Mouse (Mus musculus) hindbrain, embryonic 12.5 days (tissue): ENCODE data around the gene Smpdl3b. TPM values are rescaled to one million over a fixed set of nuclear protein-coding genes. Genes with fewer than 3 reads are reported as not detected.
"Not testable (repeated sequence)": the region's sequence is repeated elsewhere in the genome, so short reads cannot be mapped to it uniquely, and the experiment has no call there.

Experiments used
- ATAC-seq: fragments of 200-750 bp; cut with Nextera tagmentation; 2 replicates; pipeline ENCODE4 v1.8.0; 2017; ENCODE audit warnings: moderate TSS enrichment; ENCODE audit not compliant: low FRiP score
- H3K27ac ChIP-seq: fragments of 300-500 bp; sonication (generic); 2 replicates; pipeline ENCODE4 v1.5.1; 2016; ENCODE audit warnings: mild to moderate bottlenecking
- H3K27me3 ChIP-seq: fragments of 300-500 bp; sonication (generic); 2 replicates; pipeline ENCODE4 v1.6.1; 2016; ENCODE audit warnings: mild to moderate bottlenecking
- H3K36me3 ChIP-seq: fragments of 300-500 bp; sonication (generic); 2 replicates; pipeline ENCODE4 v1.6.1; 2016; ENCODE audit warnings: mild to moderate bottlenecking
- H3K4me1 ChIP-seq: fragments of 300-500 bp; sonication (generic); 2 replicates; pipeline ENCODE4 v1.6.1; 2016
- H3K4me2 ChIP-seq: fragments of 300-500 bp; sonication (generic); replicated peaks from 2 replicates; pipeline ENCODE4 v1.6.1; 2016; ENCODE audit warnings: mild to moderate bottlenecking
- H3K4me3 ChIP-seq: fragments of 300-500 bp; sonication (generic); 2 replicates; pipeline ENCODE4 v1.5.1; 2016; ENCODE audit warnings: mild to moderate bottlenecking
- H3K9ac ChIP-seq: fragments of 300-500 bp; sonication (generic); 2 replicates; pipeline ENCODE4 v1.6.1; 2016; ENCODE audit warnings: mild to moderate bottlenecking, moderate library complexity
- H3K9me3 ChIP-seq: fragments of 300-500 bp; sonication (generic); replicated peaks from 2 replicates; pipeline ENCODE4 v1.6.1; 2016; ENCODE audit warnings: mild to moderate bottlenecking
- WGBS: fragments of 180-500 bp; shearing (Covaris S2); methylation state at CpG from one replicate; pipeline ENCODE4 v1.1.7; 2016; 5-methylcytosine and 5-hydroxymethylcytosine counted together
- polyA plus RNA-seq: library from polyadenylated mRNA; unstranded; fragments of >200 nt; fragmentation: Nextera tagmentation; extraction: Ambion mirVana; gene quantifications from 2 replicates; pipeline ENCODE4 v1.2.1, GENCODE M21; 2016

Gene Smpdl3b
- 1.3 and 1.7 TPM in 2 replicates for polyA plus RNA-seq

DNA sequence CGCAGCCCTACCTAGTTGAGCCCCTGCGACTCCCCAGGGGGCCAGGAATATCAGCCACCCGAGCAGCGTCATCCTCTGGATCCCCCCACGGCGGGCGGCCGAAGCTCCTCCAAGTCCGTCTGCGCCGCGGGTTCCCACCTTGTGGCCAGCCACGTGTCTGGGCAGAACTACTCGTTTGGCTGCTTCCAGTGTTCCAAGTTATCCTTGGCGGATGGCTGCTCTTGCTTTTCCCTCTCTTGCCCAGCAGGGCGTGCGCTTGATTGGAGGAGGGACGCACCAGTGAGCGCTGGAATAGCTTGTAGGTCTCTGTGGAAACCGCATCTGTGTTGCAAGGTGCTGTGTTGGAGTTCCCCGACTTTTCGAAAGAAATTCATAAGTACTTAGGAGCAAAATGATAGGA lies at the start of gene Smpdl3b:
Gene Smpdl3b, minus strand, starts transcription at position 279 of the 400 bp plus-strand sequence.
- H3K4me3 ChIP-seq: peak within 1 kb of the TSS; percentile 36
- H3K27ac ChIP-seq: no peak within 1 kb of the TSS
- peak within 1 kb of the TSS; percentile 40; the same call in 1 of the 2 replicates for H3K9ac ChIP-seq
- WGBS: 1% methylated on average over 20 of the region's 22 CpGs
- H3K9me3 ChIP-seq: no peaks in the 10 kb centered on the region
- peak; percentile 52; the same call in 1 of the 2 replicates for ATAC-seq
- peaks cover 5% of the 10 kb centered on the region; the same call in 1 of the 2 replicates for H3K4me1 ChIP-seq
- H3K4me2 ChIP-seq: peak within 1 kb of the TSS; percentile 67
- no peaks in the 10 kb centered on the region for H3K36me3 ChIP-seq
- peaks cover 21% of the 10 kb centered on the region for H3K27me3 ChIP-seq

DNA sequence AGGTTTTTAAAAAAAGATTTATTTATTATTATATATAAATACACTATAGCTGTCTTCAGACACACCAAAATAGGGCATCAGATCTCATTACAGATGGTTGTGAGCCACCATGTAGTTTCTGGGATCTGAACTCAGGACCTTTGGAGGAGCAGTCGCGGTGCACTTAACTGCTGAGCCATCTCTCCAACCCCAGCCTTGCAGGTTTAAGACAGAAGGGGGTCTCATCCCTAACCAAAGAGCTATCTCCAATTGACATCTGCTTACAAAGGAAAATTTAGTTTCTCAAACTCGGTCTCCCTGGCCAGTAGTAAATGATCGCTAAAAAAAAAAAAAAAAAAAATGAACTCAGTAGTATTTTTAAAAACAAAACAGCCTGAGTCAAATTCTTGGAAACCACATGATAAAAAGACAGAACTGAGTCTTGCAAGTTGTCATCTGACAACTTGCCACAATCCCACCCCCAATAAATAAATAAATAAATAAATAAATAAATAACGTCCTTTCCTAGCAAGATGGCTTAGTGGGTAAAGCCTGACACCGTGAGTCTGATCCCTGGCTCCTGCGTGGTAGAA lies 49.7 kb upstream of the Smpdl3b start:
- no peak overlapping the region for H3K9ac ChIP-seq
- 91% methylated on average over 7 of the region's 7 CpGs for WGBS
- H3K36me3 ChIP-seq: no peaks in the 10 kb centered on the region
- ATAC-seq: no peak
- no peaks in the 10 kb centered on the region for H3K27me3 ChIP-seq
- H3K4me2 ChIP-seq: no peak overlapping the region
- no peak overlapping the region for H3K27ac ChIP-seq
- H3K4me1 ChIP-seq: no peaks in the 10 kb centered on the region
- no peak overlapping the region for H3K4me3 ChIP-seq
- 0 out of 2 replicates have a peak, but pooled peaks cover 3% of the 10 kb centered on the region for H3K9me3 ChIP-seq

DNA sequence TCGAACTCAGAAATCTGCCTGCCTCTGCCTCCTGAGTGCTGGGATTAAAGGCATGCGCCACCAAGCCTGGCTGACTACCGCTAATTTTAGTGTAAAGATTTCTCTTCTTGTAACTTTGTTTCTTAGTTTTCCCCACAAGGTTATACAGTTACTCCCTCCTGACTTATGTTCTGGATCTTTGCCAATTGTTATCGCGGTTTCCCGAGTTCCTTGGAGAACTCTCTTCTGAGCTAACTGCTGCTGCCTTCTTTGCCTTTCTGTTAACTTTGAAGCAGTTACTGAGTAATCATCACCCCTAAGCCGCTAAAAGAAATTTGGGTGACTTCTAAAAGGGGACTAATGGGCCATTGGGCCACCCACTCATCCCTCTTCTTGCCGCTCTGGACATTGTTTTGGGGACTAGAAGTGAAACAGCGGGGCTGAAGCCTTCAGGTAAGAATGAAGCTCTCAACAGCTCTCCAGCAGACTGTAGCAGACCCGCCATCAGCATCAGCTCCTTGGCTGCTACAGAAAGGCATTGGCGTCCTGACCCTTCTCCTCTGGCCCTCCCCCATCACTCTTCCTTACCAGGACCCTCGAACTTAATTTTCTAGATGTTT lies 48.6 kb upstream of the Smpdl3b start:
- Histone ChIP-seq H3K9me3 (no peaks in the 10 kb centered on the region), H3K9ac (no peak overlapping the region), H3K4me3 (no peak overlapping the region), H3K27ac (no peak overlapping the region), H3K4me2 (no peak overlapping the region), H3K36me3 (no peaks in the 10 kb centered on the region), H3K4me1 (no peaks in the 10 kb centered on the region), H3K27me3 (no peaks in the 10 kb centered on the region)
- 89% methylated on average over 12 of the region's 12 CpGs for WGBS
- no peak for ATAC-seq

DNA sequence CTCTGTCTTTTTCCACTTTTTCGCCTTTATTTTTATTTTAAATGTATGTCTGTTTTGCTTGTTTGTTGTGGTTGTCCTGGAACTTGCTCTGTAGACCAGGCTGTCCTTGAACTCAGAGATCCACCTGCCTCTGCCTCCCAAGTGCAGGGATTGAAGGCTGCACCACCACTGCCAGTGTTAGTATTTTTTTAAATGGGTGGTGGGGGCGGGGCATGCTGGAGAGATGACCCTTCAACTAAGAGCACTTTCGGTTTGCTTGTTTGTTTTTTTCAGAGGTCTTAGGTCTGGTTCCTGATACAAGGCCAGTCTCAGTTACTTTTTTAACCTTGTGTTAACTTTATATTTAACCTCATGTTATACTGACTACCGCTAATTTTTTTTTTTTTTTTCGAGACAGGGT lies 48.1 kb upstream of the Smpdl3b start:
- no peaks in the 10 kb centered on the region for H3K27me3 ChIP-seq
- no peak overlapping the region for H3K9ac ChIP-seq
- no peak overlapping the region for H3K27ac ChIP-seq
- WGBS: 88% methylated on average over 5 of the region's 5 CpGs
- ATAC-seq: no peak
- H3K36me3 ChIP-seq: no peaks in the 10 kb centered on the region
- no peaks in the 10 kb centered on the region for H3K9me3 ChIP-seq
- H3K4me3 ChIP-seq: no peak overlapping the region
- no peaks in the 10 kb centered on the region for H3K4me1 ChIP-seq
- no peak overlapping the region for H3K4me2 ChIP-seq

DNA sequence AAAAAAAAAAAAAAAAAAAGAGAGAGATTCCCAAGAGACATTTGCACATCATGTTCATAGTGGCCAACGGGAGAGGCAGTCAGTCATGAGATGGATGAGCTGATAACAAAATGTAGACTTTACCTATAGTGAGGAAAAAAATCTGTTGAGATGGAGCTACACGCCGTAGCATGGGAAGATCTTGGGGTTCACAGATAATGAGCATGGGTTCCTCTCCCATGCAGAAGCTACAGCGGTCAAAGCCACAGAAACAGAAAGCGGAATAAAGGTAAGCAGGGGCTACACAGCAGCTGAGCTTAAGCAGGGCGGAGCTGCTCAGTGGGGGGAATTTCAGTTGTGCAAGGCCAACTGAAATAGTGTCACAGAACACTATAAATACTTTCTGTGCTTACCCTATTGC lies 47.3 kb upstream of the Smpdl3b start:
- Histone ChIP-seq H3K4me1 (no peaks in the 10 kb centered on the region), H3K36me3 (no peaks in the 10 kb centered on the region), H3K4me3 (no peak overlapping the region), H3K27me3 (no peaks in the 10 kb centered on the region), H3K4me2 (no peak overlapping the region), H3K9me3 (no peaks in the 10 kb centered on the region), H3K9ac (no peak overlapping the region), H3K27ac (no peak overlapping the region)
- WGBS: 93% methylated on average over 6 of the region's 6 CpGs
- ATAC-seq: no peak

DNA sequence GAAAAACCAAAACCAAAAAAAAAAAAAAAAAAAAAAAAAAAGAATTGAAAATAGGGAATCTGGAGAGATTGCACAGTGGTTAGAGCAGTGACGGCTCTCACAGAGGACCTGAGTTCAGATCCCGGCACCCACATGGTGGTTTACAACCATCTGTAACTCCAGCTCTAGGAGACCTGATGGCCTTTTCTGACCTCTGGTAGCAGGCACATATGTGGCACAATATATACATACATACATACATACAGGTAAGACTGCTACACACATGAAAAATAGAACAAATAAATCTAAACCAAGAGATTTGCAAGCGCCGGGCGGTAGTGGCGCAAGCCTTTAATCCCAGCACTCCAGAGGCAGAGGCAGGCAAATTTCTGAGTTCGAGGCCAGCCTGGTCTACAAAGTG lies 46.8 kb upstream of the Smpdl3b start:
- Histone ChIP-seq H3K36me3 (no peaks in the 10 kb centered on the region), H3K4me1 (no peaks in the 10 kb centered on the region), H3K27me3 (no peaks in the 10 kb centered on the region), H3K4me3 (no peak overlapping the region), H3K27ac (no peak overlapping the region), H3K4me2 (no peak overlapping the region), H3K9ac (no peak overlapping the region), H3K9me3 (no peaks in the 10 kb centered on the region)
- WGBS: 96% methylated on average over 7 of the region's 7 CpGs
- no peak for ATAC-seq

DNA sequence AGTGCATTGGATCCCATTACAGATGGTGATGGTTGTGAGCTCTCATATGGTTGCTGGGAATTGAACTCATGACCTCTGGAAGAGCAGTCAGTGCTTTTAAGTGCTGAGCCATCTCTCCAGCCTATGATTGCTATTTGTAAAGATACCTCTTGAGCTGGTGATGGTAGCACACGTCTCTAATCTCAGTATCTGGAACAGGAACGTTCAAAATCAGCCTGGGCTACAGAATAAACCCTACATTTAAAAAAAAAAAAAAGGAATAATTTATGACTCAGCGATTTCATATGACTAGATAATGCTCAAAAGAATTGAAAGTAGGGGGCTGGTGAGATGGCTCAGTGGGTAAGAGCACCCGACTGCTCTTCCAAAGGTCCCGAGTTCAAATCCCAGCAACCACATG lies 46.2 kb upstream of the Smpdl3b start:
- H3K27ac ChIP-seq: no peak overlapping the region
- WGBS: 94% methylated on average over 5 of the region's 5 CpGs
- H3K4me2 ChIP-seq: no peak overlapping the region
- H3K9me3 ChIP-seq: no peaks in the 10 kb centered on the region
- H3K27me3 ChIP-seq: no peaks in the 10 kb centered on the region
- ATAC-seq: no peak
- H3K36me3 ChIP-seq: no peaks in the 10 kb centered on the region
- H3K9ac ChIP-seq: no peak overlapping the region
- no peak overlapping the region for H3K4me3 ChIP-seq
- no peaks in the 10 kb centered on the region for H3K4me1 ChIP-seq

DNA sequence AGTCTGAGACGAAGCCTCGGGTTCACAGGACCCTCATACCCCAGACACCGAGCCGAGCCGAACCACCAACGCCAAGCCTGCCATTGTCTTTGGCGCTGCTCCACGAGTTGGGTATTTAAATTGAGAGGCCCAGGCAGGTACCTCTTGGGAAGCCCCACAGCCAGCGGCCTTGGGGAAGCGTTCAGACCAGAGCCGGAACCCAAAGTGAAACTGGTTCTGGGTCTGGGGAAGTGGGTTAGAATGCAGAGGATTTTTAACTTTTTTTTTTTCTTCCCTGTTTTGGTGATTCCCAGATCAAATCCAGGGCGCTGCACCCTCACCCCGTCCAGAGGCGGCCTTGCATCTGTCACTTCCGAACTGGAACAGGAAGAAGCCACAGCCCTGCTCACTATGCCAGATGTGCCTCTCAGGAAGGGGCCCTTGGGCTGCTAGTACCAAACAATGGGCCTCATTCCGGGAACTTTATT lies 45.2 kb upstream of the Smpdl3b start:
- no peak for ATAC-seq
- Histone ChIP-seq H3K27ac (no peak overlapping the region), H3K4me1 (no peaks in the 10 kb centered on the region), H3K9ac (no peak overlapping the region), H3K4me3 (no peak overlapping the region), H3K27me3 (peaks cover 3% of the 10 kb centered on the region; the same call in 1 of the 2 replicates), H3K36me3 (no peaks in the 10 kb centered on the region), H3K9me3 (no peaks in the 10 kb centered on the region), H3K4me2 (no peak overlapping the region)
- 62% methylated on average over 16 of the region's 16 CpGs for WGBS

DNA sequence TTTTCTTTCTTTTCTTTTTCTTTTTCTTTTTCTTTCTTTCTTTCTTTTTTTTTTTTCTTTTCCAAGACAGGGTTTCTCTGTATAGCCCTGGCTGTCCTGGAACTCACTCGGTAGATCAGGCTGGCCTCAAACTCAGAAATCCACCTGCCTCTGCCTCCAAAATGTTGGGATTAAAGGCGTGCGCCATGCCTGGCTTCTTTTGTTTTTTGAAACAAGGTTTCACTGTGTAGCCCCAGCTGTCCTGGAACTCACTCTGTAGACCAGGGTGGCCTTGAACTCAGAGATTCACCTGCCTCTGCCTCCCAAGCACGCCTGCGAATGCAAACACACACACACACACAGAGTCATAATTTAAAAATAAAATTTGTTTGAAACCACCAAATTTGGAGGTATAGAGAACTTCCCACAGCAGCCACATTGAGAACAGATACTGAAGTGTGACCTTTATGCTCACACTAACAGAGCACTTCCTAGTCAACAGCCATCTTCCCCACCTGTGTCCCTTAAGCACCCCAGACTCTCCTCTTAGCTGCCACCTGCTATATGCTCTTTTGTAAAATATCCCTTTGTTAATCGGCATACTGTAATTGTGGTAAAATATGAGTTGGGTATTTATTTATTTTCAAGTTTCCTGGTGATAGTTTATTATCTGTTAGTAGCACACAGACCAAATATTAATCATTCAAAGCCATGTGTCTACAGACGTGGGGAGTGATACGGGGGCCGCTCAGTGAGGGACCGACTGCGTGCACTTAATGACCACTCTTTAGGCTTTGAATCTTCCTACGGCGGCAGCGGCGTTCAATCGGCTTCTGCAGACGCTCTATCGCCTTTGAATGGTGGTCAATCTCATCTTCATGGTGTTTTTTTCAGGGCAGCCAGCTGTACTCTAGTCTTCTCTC lies 44.4 kb upstream of the Smpdl3b start:
- Histone ChIP-seq H3K4me1 (no peaks in the 10 kb centered on the region), H3K4me2 (no peak overlapping the region), H3K36me3 (no peaks in the 10 kb centered on the region), H3K27ac (no peak overlapping the region), H3K27me3 (peaks cover 9% of the 10 kb centered on the region; the same call in 1 of the 2 replicates), H3K4me3 (no peak overlapping the region), H3K9me3 (no peaks in the 10 kb centered on the region), H3K9ac (no peak overlapping the region)
- ATAC-seq: no peak
- WGBS: 89% methylated on average over 18 of the region's 18 CpGs

DNA sequence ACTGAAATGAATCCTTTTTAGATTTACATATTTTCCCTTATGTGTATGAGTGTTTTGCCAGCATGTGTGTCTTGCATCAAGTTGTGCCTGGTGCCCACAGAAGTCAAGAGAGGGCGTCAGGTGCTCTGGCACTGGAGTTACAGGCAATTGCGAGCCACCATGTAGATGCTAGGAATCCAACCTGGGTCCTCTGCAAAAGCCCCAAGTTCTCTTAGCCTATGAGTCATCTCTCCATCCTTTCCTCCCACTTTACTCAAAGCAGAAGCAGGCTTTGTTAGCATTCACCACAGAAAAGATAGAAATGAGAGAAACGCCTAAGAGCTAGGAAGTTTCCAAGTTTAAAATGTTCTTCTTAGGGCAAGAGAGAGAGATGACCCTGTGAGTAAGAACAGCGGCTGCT lies 42.8 kb upstream of the Smpdl3b start:
- Histone ChIP-seq H3K4me1 (peaks cover 7% of the 10 kb centered on the region; the same call in 1 of the 2 replicates), H3K27ac (no peak overlapping the region), H3K4me3 (no peak overlapping the region), H3K9me3 (no peaks in the 10 kb centered on the region), H3K36me3 (no peaks in the 10 kb centered on the region), H3K4me2 (no peak overlapping the region), H3K9ac (no peak overlapping the region), H3K27me3 (peaks cover 25% of the 10 kb centered on the region)
- 91% methylated on average over 4 of the region's 4 CpGs for WGBS
- no peak for ATAC-seq

DNA sequence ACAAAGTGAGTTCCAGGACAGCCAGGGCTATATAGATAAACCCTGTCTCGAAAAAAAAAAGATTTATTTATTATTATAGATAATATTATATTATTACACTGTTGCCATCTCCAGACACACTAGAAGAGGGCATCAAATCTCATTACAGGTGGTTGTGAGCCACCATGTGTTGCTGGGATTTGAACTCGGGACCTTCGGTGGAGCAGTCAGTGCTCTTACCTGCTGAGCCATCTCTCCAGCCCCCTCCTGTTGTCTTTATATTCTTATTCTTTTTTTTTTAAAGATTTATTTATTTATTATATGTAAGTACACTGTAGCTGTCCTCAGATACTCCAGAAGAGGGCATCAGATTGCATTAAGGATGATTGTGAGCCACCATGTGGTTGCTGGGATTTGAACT lies 41.6 kb upstream of the Smpdl3b start:
- not testable (repeated sequence) for H3K36me3 ChIP-seq, H3K4me3 ChIP-seq, H3K4me2 ChIP-seq, H3K9ac ChIP-seq, H3K4me1 ChIP-seq, H3K9me3 ChIP-seq, H3K27ac ChIP-seq, ATAC-seq
- H3K27me3 ChIP-seq: peaks cover 31% of the 10 kb centered on the region
- 85% methylated on average over 3 of the region's 3 CpGs for WGBS

DNA sequence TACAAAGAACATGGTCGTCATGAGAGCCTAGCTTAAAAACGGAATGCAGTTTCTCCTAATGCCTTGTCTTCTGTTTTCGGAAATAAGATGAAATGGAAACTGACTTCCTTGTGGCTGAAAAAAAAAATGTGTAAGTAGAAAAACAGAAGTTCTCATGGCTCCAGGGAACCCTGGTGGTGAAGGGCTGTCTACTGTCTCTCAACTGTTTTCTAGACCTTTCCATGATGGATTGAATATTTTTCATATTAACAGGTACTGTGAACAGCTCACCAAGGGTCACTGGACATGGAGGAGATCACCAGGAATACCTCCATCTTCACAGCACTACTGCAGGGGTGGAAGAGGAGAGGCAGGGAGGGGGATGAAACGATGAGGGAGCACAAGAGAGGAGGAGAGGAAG lies 41.0 kb upstream of the Smpdl3b start:
- H3K9ac ChIP-seq: no peak overlapping the region
- no peak overlapping the region for H3K4me2 ChIP-seq
- H3K9me3 ChIP-seq: no peaks in the 10 kb centered on the region
- H3K4me3 ChIP-seq: no peak overlapping the region
- no peaks in the 10 kb centered on the region for H3K36me3 ChIP-seq
- no peak for ATAC-seq
- H3K27me3 ChIP-seq: peaks cover 31% of the 10 kb centered on the region
- H3K4me1 ChIP-seq: peaks cover 7% of the 10 kb centered on the region; the same call in 1 of the 2 replicates
- no peak overlapping the region for H3K27ac ChIP-seq
- WGBS: 77% methylated on average over 4 of the region's 4 CpGs
